Mouse (Mus musculus): Measurements from ENCODE around the gene Nol12. TPM values are rescaled to one million over a fixed set of nuclear protein-coding genes. Genes with fewer than 3 reads are reported as not detected.

Nol12 gene
- polyA plus RNA-seq, 1 experiment, result 24.3 TPM

GRCm38 (mm10) chr15:78962885-78963284 is 28.2 kb downstream of the Nol12 start:
- no peak for TF ChIP-seq GATA1 (IDR thresholded peaks at IDR 0.05; ENCODE audit: low read length)

GRCm38 (mm10) chr15:78971626-78972025 is 36.9 kb downstream of the Nol12 start:
- TF ChIP-seq GATA1 (IDR thresholded peaks at IDR 0.05; ENCODE audit: low read length), result no peak

GRCm38 (mm10) chr15:78973950-78974349 is 39.2 kb downstream of the Nol12 start:
- no peak for TF ChIP-seq GATA1 (IDR thresholded peaks at IDR 0.05; ENCODE audit: low read length)

GRCm38 (mm10) chr15:78977676-78978159 is 43.0 kb downstream of the Nol12 start:
- no peak for TF ChIP-seq GATA1 (IDR thresholded peaks at IDR 0.05; ENCODE audit: low read length)

GRCm38 (mm10) chr15:78978875-78979274 is 44.1 kb downstream of the Nol12 start:
- TF ChIP-seq GATA1 (IDR thresholded peaks at IDR 0.05; ENCODE audit: low read length), result no peak

GRCm38 (mm10) chr15:78980084-78980483 is 45.4 kb downstream of the Nol12 start:
- TF ChIP-seq GATA1 (IDR thresholded peaks at IDR 0.05; ENCODE audit: low read length), result no peak

GRCm38 (mm10) chr15:78982658-78983435 is 48.1 kb downstream of the Nol12 start:
- no peak for TF ChIP-seq GATA1 (IDR thresholded peaks at IDR 0.05; ENCODE audit: low read length)

GRCm38 (mm10) chr15:78983436-78984285 is 48.9 kb downstream of the Nol12 start:
- TF ChIP-seq GATA1 (IDR thresholded peaks at IDR 0.05; ENCODE audit: low read length), result no peak

- no peak for TF ChIP-seq GATA1 (IDR thresholded peaks at IDR 0.05; ENCODE audit: low read length)
Measured at GRCm38 (mm10) chr15:78984286-78984778, 49.6 kb downstream of the Nol12 start.

GRCm38 (mm10) chr15:78986536-78987220 is 51.9 kb downstream of the Nol12 start:
- TF ChIP-seq GATA1 (IDR thresholded peaks at IDR 0.05; ENCODE audit: low read length), result no peak

GRCm38 (mm10) chr15:78988499-78988971 is 53.8 kb downstream of the Nol12 start:
- TF ChIP-seq GATA1 (IDR thresholded peaks at IDR 0.05; ENCODE audit: low read length), result no peak

- no peak for TF ChIP-seq GATA1 (IDR thresholded peaks at IDR 0.05; ENCODE audit: low read length)
Measured at GRCm38 (mm10) chr15:78989152-78990092, 54.7 kb downstream of the Nol12 start.

- no peak for TF ChIP-seq GATA1 (IDR thresholded peaks at IDR 0.05; ENCODE audit: low read length)
Measured at GRCm38 (mm10) chr15:78990093-78990463, 55.3 kb downstream of the Nol12 start.

GRCm38 (mm10) chr15:78990970-78991525 is 56.3 kb downstream of the Nol12 start:
- no peak for TF ChIP-seq GATA1 (IDR thresholded peaks at IDR 0.05; ENCODE audit: low read length)
